Mouse (Mus musculus): ENCODE data around the gene Zbtb9. TPM values are rescaled to one million over a fixed set of nuclear protein-coding genes. Genes with fewer than 3 reads are reported as not detected.
A peak's percentile ranks its signal among the peaks of the same experiment; 100 is the strongest.
"Not testable (repeated sequence)": the region's sequence is repeated elsewhere in the genome, so short reads cannot be mapped to it uniquely, and the experiment has no call there.

Gene Zbtb9
- 5.0 and 5.8 TPM in 2 replicates for polyA plus RNA-seq (2015; fragmentation: Nextera tagmentation; extraction: Ambion mirVana)

- Histone ChIP-seq H3K9ac (peak within 1 kb of the TSS; percentile 88), H3K27me3 (no peaks in the 10 kb centered on the region), H3K36me3 (replicated peaks) (peaks cover 33% of the 10 kb centered on the region), H3K9me3 (replicated peaks) (no peaks in the 10 kb centered on the region), H3K4me3 (replicated peaks) (peak within 1 kb of the TSS; percentile 84), H3K4me2 (peak within 1 kb of the TSS; percentile 98), H3K27ac (replicated peaks) (peak within 1 kb of the TSS; percentile 84), H3K4me1 (replicated peaks) (peaks cover 51% of the 10 kb centered on the region)
- WGBS (ENCODE audit: insufficient replicate concordance) = under 1% methylated on average over 75 of the region's 75 CpGs
- ATAC-seq (ENCODE audit: insufficient read depth) = peak; percentile 99
Measured at GRCm38 (mm10) chr17:26972703-26973574, at the start of gene Zbtb9. Gene Zbtb9, plus strand, starts transcription at chr17:26973167.

- not testable (repeated sequence) for H3K27ac ChIP-seq (replicated peaks); H3K4me1 ChIP-seq (replicated peaks); H3K4me3 ChIP-seq (replicated peaks); H3K9ac ChIP-seq; ATAC-seq (ENCODE audit: insufficient read depth); H3K4me2 ChIP-seq; H3K9me3 ChIP-seq (replicated peaks); H3K27me3 ChIP-seq
- peaks cover 90% of the 10 kb centered on the region for H3K36me3 ChIP-seq (replicated peaks)
- 94% methylated on average over 9 of the region's 9 CpGs for WGBS (ENCODE audit: insufficient replicate concordance)
Measured at GRCm38 (mm10) chr17:26925414-26925813, 47.6 kb upstream of the Zbtb9 start.

- not testable (repeated sequence) for H3K27ac ChIP-seq (replicated peaks); H3K4me2 ChIP-seq; H3K9me3 ChIP-seq (replicated peaks); H3K27me3 ChIP-seq; ATAC-seq (ENCODE audit: insufficient read depth); H3K9ac ChIP-seq; H3K4me3 ChIP-seq (replicated peaks)
- 68% methylated on average over 7 of the region's 7 CpGs for WGBS (ENCODE audit: insufficient replicate concordance)
- peaks cover 81% of the 10 kb centered on the region for H3K36me3 ChIP-seq (replicated peaks)
- peaks cover 27% of the 10 kb centered on the region for H3K4me1 ChIP-seq (replicated peaks)
Measured at GRCm38 (mm10) chr17:26931795-26932194, 41.2 kb upstream of the Zbtb9 start.

GRCm38 (mm10) chr17:26932839-26933398 is 40.0 kb upstream of the Zbtb9 start, which contains the start of gene Phf1:
Gene Phf1, plus strand, starts transcription at chr17:26933052.
- Histone ChIP-seq H3K4me3 (replicated peaks) (peak within 1 kb of the TSS; percentile 77), H3K9me3 (replicated peaks) (no peaks in the 10 kb centered on the region), H3K4me2 (peak within 1 kb of the TSS; percentile 94), H3K4me1 (replicated peaks) (peaks cover 38% of the 10 kb centered on the region), H3K36me3 (replicated peaks) (peaks cover 82% of the 10 kb centered on the region), H3K27me3 (no peaks in the 10 kb centered on the region), H3K9ac (peak within 1 kb of the TSS; percentile 60), H3K27ac (replicated peaks) (peak within 1 kb of the TSS; percentile 83)
- peak; percentile 92 for ATAC-seq (ENCODE audit: insufficient read depth)
- WGBS (ENCODE audit: insufficient replicate concordance) = under 1% methylated on average over 43 of the region's 43 CpGs

- Histone ChIP-seq H3K4me2 (peak overlapping the region; percentile 94), H3K4me1 (replicated peaks) (peaks cover 43% of the 10 kb centered on the region), H3K27ac (replicated peaks) (peak overlapping the region; percentile 83), H3K9ac (peak overlapping the region; percentile 60), H3K4me3 (replicated peaks) (peak overlapping the region; percentile 77), H3K9me3 (replicated peaks) (no peaks in the 10 kb centered on the region), H3K27me3 (no peaks in the 10 kb centered on the region), H3K36me3 (replicated peaks) (peaks cover 78% of the 10 kb centered on the region)
- ATAC-seq (ENCODE audit: insufficient read depth) = 0 out of 2 replicates have a peak, but pooled peaks have one; percentile 3
- 8% methylated on average over 13 of the region's 13 CpGs for WGBS (ENCODE audit: insufficient replicate concordance)
Measured at GRCm38 (mm10) chr17:26933419-26933818, 39.5 kb upstream of the Zbtb9 start.

- ATAC-seq (ENCODE audit: insufficient read depth) = no peak
- H3K27me3 ChIP-seq = no peaks in the 10 kb centered on the region
- no peak overlapping the region for H3K27ac ChIP-seq (replicated peaks)
- 75% methylated on average over 16 of the region's 16 CpGs for WGBS (ENCODE audit: insufficient replicate concordance)
- no peaks in the 10 kb centered on the region for H3K9me3 ChIP-seq (replicated peaks)
- H3K4me2 ChIP-seq = peak overlapping the region; percentile 94
- peaks cover 71% of the 10 kb centered on the region for H3K36me3 ChIP-seq (replicated peaks)
- H3K4me3 ChIP-seq (replicated peaks) = peak overlapping the region; percentile 77
- H3K9ac ChIP-seq = no peak overlapping the region; the same call in 1 of the 2 replicates
- peaks cover 48% of the 10 kb centered on the region for H3K4me1 ChIP-seq (replicated peaks)
Measured at GRCm38 (mm10) chr17:26933885-26934827, 38.8 kb upstream of the Zbtb9 start.

- ATAC-seq (ENCODE audit: insufficient read depth) = no peak
- peaks cover 51% of the 10 kb centered on the region for H3K4me1 ChIP-seq (replicated peaks)
- peaks cover 62% of the 10 kb centered on the region for H3K36me3 ChIP-seq (replicated peaks)
- 75% methylated on average over 9 of the region's 9 CpGs for WGBS (ENCODE audit: insufficient replicate concordance)
- H3K27ac ChIP-seq (replicated peaks) = no peak overlapping the region
- H3K4me3 ChIP-seq (replicated peaks) = no peak overlapping the region
- no peaks in the 10 kb centered on the region for H3K27me3 ChIP-seq
- H3K9ac ChIP-seq = no peak overlapping the region
- no peaks in the 10 kb centered on the region for H3K9me3 ChIP-seq (replicated peaks)
- H3K4me2 ChIP-seq = no peak overlapping the region
Measured at GRCm38 (mm10) chr17:26935027-26935426, 37.9 kb upstream of the Zbtb9 start.

- 81% methylated on average over 12 of the region's 12 CpGs for whole genome bisulfite sequencing (ENCODE audit: insufficient replicate concordance)
- no peak for ATAC-seq (ENCODE audit: insufficient read depth)
- Histone ChIP-seq H3K27ac (replicated peaks) (no peak overlapping the region), H3K36me3 (replicated peaks) (peaks cover 48% of the 10 kb centered on the region), H3K4me1 (replicated peaks) (peaks cover 66% of the 10 kb centered on the region), H3K27me3 (no peaks in the 10 kb centered on the region), H3K4me3 (replicated peaks) (no peak overlapping the region), H3K9ac (no peak overlapping the region), H3K4me2 (no peak overlapping the region), H3K9me3 (replicated peaks) (no peaks in the 10 kb centered on the region)
Measured at GRCm38 (mm10) chr17:26936453-26936852, 36.5 kb upstream of the Zbtb9 start.

GRCm38 (mm10) chr17:26936921-26937695 is 35.9 kb upstream of the Zbtb9 start:
- Histone ChIP-seq H3K36me3 (replicated peaks) (peaks cover 42% of the 10 kb centered on the region), H3K4me3 (replicated peaks) (peak overlapping the region; percentile 77; the same call in 1 of the 2 replicates), H3K27ac (replicated peaks) (no peak overlapping the region), H3K27me3 (no peaks in the 10 kb centered on the region), H3K4me1 (replicated peaks) (peaks cover 72% of the 10 kb centered on the region), H3K9me3 (replicated peaks) (no peaks in the 10 kb centered on the region), H3K4me2 (peak overlapping the region; percentile 97), H3K9ac (no peak overlapping the region)
- 78% methylated on average over 15 of the region's 15 CpGs for WGBS (ENCODE audit: insufficient replicate concordance)
- ATAC-seq (ENCODE audit: insufficient read depth) = no peak

All from liver, embryonic 15.5 days (tissue).